Mouse (Mus musculus) megakaryocyte progenitor cell, adult 5-6 weeks (primary cell): Measurements from ENCODE around the gene Alkbh6. TPM values are rescaled to one million over a fixed set of nuclear protein-coding genes. Genes with fewer than 3 reads are reported as not detected.

ENCODE experiments used
- ATAC-seq: replicated peaks from 2 replicates; pipeline ENCODE4 v1.8.0; 2016; ENCODE audit warnings: mild to moderate bottlenecking, moderate TSS enrichment, inconsistent platforms; ENCODE audit not compliant: poor library complexity
- total RNA-seq, 2 experiments: library from RNA; stranded (forward) in 1 of 2; stranded (reverse) in 1 of 2; fragments of 157-497, 149-512 nt in 1 of 2; fragments of 200-1000 nt in 1 of 2; gene quantifications; 2 replicates each; pipeline versions ENCODE4 v1.2.3 to v1.2.4; 2015 to 2017

The Alkbh6 gene
- total RNA-seq, 2 experiments from 2014 or later, result 21.9 to 41.8 TPM

GRCm38 (mm10) chr7:30294296-30294695 lies 14.2 kb upstream of the Alkbh6 start:
- no peak for ATAC-seq

- ATAC-seq, result peak; percentile 34; the same call in 1 of the 2 replicates
Measured at GRCm38 (mm10) chr7:30295103-30295502, 13.4 kb upstream of the Alkbh6 start.

- no peak for ATAC-seq
Measured at GRCm38 (mm10) chr7:30296816-30297215, 11.7 kb upstream of the Alkbh6 start.

GRCm38 (mm10) chr7:30297266-30297665 lies 11.3 kb upstream of the Alkbh6 start:
- ATAC-seq, result no peak

GRCm38 (mm10) chr7:30300914-30301313 lies 7.6 kb upstream of the Alkbh6 start:
- ATAC-seq, result peak; percentile 80

GRCm38 (mm10) chr7:30306083-30306779 lies 2.3 kb upstream of the Alkbh6 start:
- 0 out of 2 replicates have a peak, but pooled peaks have one; percentile 30 for ATAC-seq

- ATAC-seq, result no peak
Measured at GRCm38 (mm10) chr7:30309395-30310129, 1.0 kb downstream of the Alkbh6 start.

GRCm38 (mm10) chr7:30310136-30310535 lies 1.6 kb downstream of the Alkbh6 start:
- no peak for ATAC-seq

GRCm38 (mm10) chr7:30313666-30314320 lies 5.3 kb downstream of the Alkbh6 start:
- ATAC-seq, result no peak

- no peak for ATAC-seq
Measured at GRCm38 (mm10) chr7:30314721-30315155, 6.2 kb downstream of the Alkbh6 start, which contains the start of gene Syne4. TSS of gene Syne4 (plus strand) at chr7:30314807.

GRCm38 (mm10) chr7:30315559-30316529 lies 7.3 kb downstream of the Alkbh6 start:
- ATAC-seq, result no peak

- no peak for ATAC-seq
Measured at GRCm38 (mm10) chr7:30318142-30318541, 9.6 kb downstream of the Alkbh6 start.

GRCm38 (mm10) chr7:30320946-30321345 lies 12.4 kb downstream of the Alkbh6 start:
- no peak for ATAC-seq

GRCm38 (mm10) chr7:30321539-30322284 lies 13.2 kb downstream of the Alkbh6 start, which contains the start of gene E130208F15Rik:
TSS of gene E130208F15Rik (plus strand) at chr7:30321740.
- ATAC-seq, result peak; percentile 74

GRCm38 (mm10) chr7:30322285-30322667 lies 13.8 kb downstream of the Alkbh6 start:
- peak; percentile 93 for ATAC-seq

GRCm38 (mm10) chr7:30322865-30323264 lies 14.3 kb downstream of the Alkbh6 start:
- ATAC-seq, result no peak; the same call in 1 of the 2 replicates

GRCm38 (mm10) chr7:30323795-30324194 lies 15.3 kb downstream of the Alkbh6 start, which contains the start of gene Sdhaf1:
TSS of gene Sdhaf1 (minus strand) at chr7:30323895.
- no peak for ATAC-seq

GRCm38 (mm10) chr7:30324300-30324944 lies 15.9 kb downstream of the Alkbh6 start:
- no peak for ATAC-seq

- ATAC-seq, result peak; percentile 56
Measured at GRCm38 (mm10) chr7:30325364-30325763, 16.8 kb downstream of the Alkbh6 start.
